Mouse (Mus musculus) midbrain, embryonic 15.5 days (tissue): ENCODE data around the gene Tmem100. TPM values are rescaled to one million over a fixed set of nuclear protein-coding genes. Genes with fewer than 3 reads are reported as not detected.

Source experiments
- ATAC-seq: fragments of 200-750 bp; cut with Nextera tagmentation; replicated peaks from 2 replicates; pipeline ENCODE4 v1.8.0; 2017; ENCODE audit warnings: moderate TSS enrichment
- H3K27ac ChIP-seq: fragments of 300-500 bp; sonication (generic); 2 replicates; pipeline ENCODE4 v1.5.1; 2015; ENCODE audit warnings: mild to moderate bottlenecking, inconsistent platforms
- H3K27me3 ChIP-seq: fragments of 300-500 bp; sonication (generic); replicated peaks from 2 replicates; pipeline ENCODE4 v1.6.1; 2015; ENCODE audit warnings: inconsistent platforms
- H3K36me3 ChIP-seq: fragments of 300-500 bp; sonication (generic); replicated peaks from 2 replicates; pipeline ENCODE4 v1.6.1; 2015; ENCODE audit warnings: inconsistent platforms
- H3K4me1 ChIP-seq: fragments of 300-500 bp; sonication (generic); 2 replicates; pipeline ENCODE4 v1.6.1; 2015; ENCODE audit warnings: inconsistent platforms
- H3K4me2 ChIP-seq: fragments of 300-500 bp; sonication (generic); 2 replicates; pipeline ENCODE4 v1.6.1; 2015; ENCODE audit warnings: inconsistent platforms, mild to moderate bottlenecking, moderate library complexity
- H3K4me3 ChIP-seq: fragments of 300-500 bp; sonication (generic); 2 replicates; pipeline ENCODE4 v1.5.1; 2015; ENCODE audit warnings: mild to moderate bottlenecking, inconsistent platforms
- H3K9ac ChIP-seq: fragments of 300-500 bp; sonication (generic); 2 replicates; pipeline ENCODE4 v1.6.1; 2015; ENCODE audit warnings: mild to moderate bottlenecking, inconsistent platforms
- H3K9me3 ChIP-seq: fragments of 300-500 bp; sonication (generic); 2 replicates; pipeline ENCODE4 v1.6.1; 2016; ENCODE audit warnings: inconsistent platforms
- WGBS: fragments of 180-500 bp; shearing (Covaris S2); methylation state at CpG from one replicate; pipeline ENCODE4 v1.1.7; 2015; ENCODE audit warnings: mixed read lengths; 5-methylcytosine and 5-hydroxymethylcytosine counted together
- polyA plus RNA-seq: library from polyadenylated mRNA; unstranded; fragments of >200 nt; fragmentation: Nextera tagmentation; extraction: Ambion mirVana; gene quantifications from 2 replicates; pipeline ENCODE4 v1.2.1, GENCODE M21; 2015

The Tmem100 gene
- polyA plus RNA-seq, 1 experiment from 2014 or later: 7.8 TPM

DNA sequence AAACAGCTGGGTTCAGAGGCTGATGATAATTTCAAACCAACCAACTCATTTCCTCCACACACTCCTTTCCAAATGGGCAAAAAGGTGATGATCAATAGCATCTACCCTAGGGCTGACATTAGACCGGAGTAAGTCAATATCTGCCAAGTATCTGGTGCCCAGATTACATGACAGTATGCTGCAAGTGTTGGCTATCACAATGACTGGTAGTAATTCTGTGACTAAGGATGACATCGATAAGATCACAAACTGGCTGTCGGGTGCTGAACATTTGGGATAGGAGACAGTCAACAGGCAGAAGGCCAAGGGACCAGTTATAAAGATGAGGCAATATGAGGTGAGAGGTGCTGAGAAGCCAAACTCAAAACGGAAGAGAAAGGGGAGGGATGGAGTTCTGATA lies 29.5 kb upstream of the Tmem100 start:
- ATAC-seq: no peak
- Histone ChIP-seq H3K9me3 (no peaks in the 10 kb centered on the region), H3K4me2 (no peak overlapping the region), H3K27me3 (no peaks in the 10 kb centered on the region), H3K36me3 (no peaks in the 10 kb centered on the region), H3K27ac (no peak overlapping the region), H3K4me1 (peaks cover 10% of the 10 kb centered on the region), H3K4me3 (no peak overlapping the region), H3K9ac (no peak overlapping the region)
- WGBS: 95% methylated on average over 4 of the region's 4 CpGs

DNA sequence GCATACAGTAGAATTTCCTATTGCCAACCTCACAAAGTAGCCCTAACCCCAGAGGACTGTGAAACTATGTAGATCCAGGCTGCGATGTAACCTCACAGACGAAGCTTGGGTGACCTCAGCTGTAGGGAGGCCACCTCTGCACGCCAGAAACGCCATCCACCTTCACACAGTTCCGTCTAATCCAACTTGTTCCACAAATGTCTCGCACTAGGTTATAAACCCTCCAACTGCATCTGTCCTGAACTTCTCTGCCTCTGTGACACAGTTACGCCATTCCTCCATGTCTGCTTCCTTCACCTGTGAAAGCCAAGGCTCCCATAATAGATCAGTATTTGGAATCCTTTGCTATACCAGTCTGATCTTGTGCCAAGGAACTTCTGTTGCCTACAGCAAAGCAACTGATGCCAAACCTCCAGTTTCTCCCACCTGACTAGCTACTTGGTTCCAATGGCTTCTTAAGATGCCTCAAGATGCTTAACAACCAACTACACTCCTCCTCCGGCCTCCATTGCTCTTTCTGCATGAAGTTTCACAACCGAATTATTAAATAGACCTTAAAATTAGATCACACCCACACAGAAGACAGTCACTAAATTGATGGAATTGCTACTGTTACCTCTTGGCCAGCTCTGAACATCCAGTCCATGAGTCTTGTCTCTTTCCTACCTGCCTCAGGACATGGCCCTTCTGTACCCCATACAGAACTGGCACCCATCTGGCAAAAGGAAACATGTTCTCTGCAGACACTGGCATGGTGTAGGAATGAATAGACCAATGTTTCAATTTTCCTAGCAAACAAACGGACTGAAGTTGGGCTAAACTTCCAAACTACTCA lies 28.5 kb upstream of the Tmem100 start:
- 84% methylated on average over 10 of the region's 10 CpGs for WGBS
- no peak overlapping the region for H3K27ac ChIP-seq
- no peak overlapping the region for H3K4me3 ChIP-seq
- H3K4me1 ChIP-seq: peaks cover 10% of the 10 kb centered on the region
- no peak overlapping the region for H3K9ac ChIP-seq
- no peaks in the 10 kb centered on the region for H3K36me3 ChIP-seq
- H3K9me3 ChIP-seq: no peaks in the 10 kb centered on the region
- no peaks in the 10 kb centered on the region for H3K27me3 ChIP-seq
- H3K4me2 ChIP-seq: peak overlapping the region; percentile 73; the same call in 1 of the 2 replicates
- ATAC-seq: no peak

DNA sequence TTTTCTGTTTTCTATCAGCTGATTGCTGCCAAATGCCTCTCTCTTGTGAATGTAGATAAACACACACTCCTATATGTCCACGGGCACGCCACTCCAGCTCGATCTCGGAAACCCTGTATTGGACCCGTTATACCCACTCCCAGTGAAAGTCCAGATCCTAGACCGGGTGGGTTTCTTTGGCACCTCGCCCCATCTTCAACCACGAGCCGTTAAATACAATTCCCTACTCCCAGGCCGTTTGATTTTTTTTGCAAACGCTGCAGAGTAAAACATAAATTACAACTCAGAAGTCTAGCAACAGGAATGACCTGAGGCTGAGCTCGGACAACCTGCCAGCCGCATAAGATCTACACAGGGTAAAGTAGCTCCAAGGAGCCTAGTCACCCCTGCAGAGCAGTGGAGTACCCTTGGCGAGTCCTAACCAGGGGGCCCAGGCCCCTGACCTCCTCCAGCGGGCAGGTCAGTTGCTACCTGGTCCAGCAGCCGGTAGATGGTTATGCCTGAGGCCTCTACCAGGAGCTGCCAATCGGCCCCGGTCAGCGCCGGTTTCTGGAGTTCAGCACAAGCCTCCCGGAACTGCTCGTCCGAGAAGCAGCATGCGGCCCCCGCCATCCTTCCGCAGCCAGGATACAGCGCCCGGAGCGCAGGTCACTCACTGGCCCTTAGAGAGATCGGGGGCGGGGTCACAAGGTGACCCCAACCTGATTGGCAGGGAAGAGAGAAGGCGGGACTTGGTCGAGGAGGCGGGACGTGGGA lies 27.7 kb upstream of the Tmem100 start, which contains the start of gene Pctp:
Gene Pctp (minus strand): TSS at position 664 of the 756 bp plus-strand sequence.
- Histone ChIP-seq H3K4me1 (peaks cover 10% of the 10 kb centered on the region), H3K4me3 (peak within 1 kb of the TSS; percentile 45), H3K9ac (peak within 1 kb of the TSS; percentile 32; the same call in 1 of the 2 replicates), H3K36me3 (no peaks in the 10 kb centered on the region), H3K9me3 (no peaks in the 10 kb centered on the region), H3K4me2 (peak within 1 kb of the TSS; percentile 73), H3K27ac (no peak within 1 kb of the TSS), H3K27me3 (no peaks in the 10 kb centered on the region)
- 13% methylated on average over 35 of the region's 35 CpGs for WGBS
- ATAC-seq: peak; percentile 80

DNA sequence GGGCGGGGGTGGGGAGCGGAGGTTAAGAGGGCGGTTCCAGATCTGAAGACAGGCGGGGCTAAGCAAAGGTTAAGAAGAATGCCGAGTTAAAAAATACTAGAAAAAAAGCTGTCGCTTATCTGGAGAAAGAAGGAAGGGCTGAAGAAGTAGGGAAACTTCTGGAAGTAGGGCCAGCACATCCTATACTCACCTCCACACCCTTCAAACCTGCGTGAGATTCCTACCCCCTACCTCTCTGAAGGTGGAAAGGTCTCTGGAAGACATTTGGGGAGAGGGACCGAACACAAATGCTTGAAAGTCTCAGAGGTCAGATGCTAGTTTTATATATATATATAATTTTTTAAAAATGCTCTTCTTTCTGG lies 27.2 kb upstream of the Tmem100 start:
- Histone ChIP-seq H3K27ac (no peak overlapping the region), H3K4me3 (peak overlapping the region; percentile 45), H3K4me2 (peak overlapping the region; percentile 73), H3K9ac (peak overlapping the region; percentile 32; the same call in 1 of the 2 replicates), H3K9me3 (no peaks in the 10 kb centered on the region), H3K27me3 (no peaks in the 10 kb centered on the region), H3K4me1 (peaks cover 10% of the 10 kb centered on the region), H3K36me3 (no peaks in the 10 kb centered on the region)
- peak; percentile 27; the same call in 1 of the 2 replicates for ATAC-seq
- 12% methylated on average over 8 of the region's 8 CpGs for WGBS

DNA sequence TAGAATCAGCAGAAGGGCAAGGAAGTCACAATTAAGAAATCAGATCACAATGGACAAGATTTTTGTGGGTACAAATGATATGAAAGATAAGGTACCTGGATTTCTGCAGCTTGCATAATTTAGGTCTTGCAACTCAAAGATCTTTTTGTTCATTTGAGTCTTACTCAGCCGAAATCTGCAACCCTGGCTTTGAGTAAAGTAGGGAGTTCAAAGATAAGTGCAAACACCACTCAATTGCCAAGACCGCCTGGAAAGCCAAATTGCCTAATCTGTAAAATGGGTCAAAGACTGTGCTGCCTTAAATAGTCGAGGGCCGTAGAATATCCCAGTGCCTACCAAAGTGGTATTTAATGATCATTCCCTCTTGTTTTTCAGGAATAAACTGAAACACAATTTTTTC lies 26.8 kb upstream of the Tmem100 start:
- H3K27me3 ChIP-seq: no peaks in the 10 kb centered on the region
- no peak overlapping the region for H3K4me3 ChIP-seq
- 91% methylated on average over 4 of the region's 4 CpGs for WGBS
- no peaks in the 10 kb centered on the region for H3K36me3 ChIP-seq
- no peak overlapping the region for H3K9ac ChIP-seq
- no peak for ATAC-seq
- H3K9me3 ChIP-seq: no peaks in the 10 kb centered on the region
- H3K4me1 ChIP-seq: peaks cover 10% of the 10 kb centered on the region
- H3K27ac ChIP-seq: no peak overlapping the region
- H3K4me2 ChIP-seq: peak overlapping the region; percentile 73; the same call in 1 of the 2 replicates

DNA sequence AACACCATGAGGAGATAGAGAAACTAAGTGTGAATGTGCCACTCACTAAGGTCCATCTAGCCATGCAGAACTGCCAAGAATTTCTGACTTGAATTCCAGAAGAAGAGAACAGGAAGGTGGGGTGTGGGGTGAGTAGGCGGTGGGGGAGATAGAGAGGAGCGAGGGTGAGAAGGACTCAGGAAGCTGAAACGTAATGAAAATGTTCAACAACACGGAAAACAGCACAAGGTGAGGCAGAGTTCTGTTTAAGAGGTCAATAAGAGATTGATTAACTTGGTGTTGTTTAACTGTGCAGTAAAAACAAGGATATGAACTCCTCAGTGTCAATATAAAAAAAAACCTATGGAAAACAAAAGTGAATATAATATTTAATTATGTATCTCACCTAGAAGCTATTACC lies 24.0 kb upstream of the Tmem100 start:
- no peak for ATAC-seq
- H3K36me3 ChIP-seq: no peaks in the 10 kb centered on the region
- H3K27ac ChIP-seq: no peak overlapping the region
- WGBS: 75% methylated on average over 4 of the region's 4 CpGs
- H3K27me3 ChIP-seq: no peaks in the 10 kb centered on the region
- no peak overlapping the region for H3K4me3 ChIP-seq
- H3K4me1 ChIP-seq: peaks cover 10% of the 10 kb centered on the region
- no peaks in the 10 kb centered on the region for H3K9me3 ChIP-seq
- no peak overlapping the region for H3K4me2 ChIP-seq
- H3K9ac ChIP-seq: no peak overlapping the region

DNA sequence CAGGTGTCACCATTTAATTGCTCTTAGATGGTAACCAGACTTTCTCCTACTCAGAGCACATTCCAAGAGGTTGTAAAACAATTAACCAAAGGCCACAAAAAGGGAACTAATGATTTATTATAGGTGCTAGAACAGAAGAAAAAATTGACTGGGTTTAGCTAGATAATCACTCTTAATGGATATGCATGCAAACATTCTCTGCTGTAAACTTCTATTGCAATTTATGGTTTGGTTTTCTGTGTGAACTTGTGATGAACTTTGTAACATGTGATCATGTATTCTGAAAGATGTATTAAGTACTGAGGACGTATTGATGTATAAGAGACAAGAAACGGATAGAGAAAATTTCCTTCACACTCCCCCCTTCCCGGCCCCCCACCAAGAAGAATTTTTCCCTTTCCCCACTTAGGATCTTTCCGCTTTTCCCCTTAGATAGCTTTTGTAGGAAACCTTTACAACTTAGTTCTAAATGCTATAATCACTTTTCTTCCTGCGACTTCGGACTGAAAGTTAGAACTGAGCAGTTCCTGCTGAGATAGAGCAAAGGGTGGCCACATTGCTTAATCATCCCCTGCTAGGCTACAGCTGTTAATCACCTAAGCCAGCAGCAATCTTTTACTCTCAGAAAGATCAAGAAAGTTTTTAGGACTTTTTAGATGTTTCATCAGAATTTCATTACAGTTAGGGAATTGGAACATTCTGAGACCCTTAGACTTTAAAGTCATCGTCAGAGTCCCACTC lies 22.2 kb upstream of the Tmem100 start:
- no peaks in the 10 kb centered on the region for H3K36me3 ChIP-seq
- H3K4me3 ChIP-seq: no peak overlapping the region
- H3K27me3 ChIP-seq: no peaks in the 10 kb centered on the region
- no peak for ATAC-seq
- H3K9ac ChIP-seq: no peak overlapping the region
- no peak overlapping the region for H3K27ac ChIP-seq
- WGBS: 44% methylated on average over 7 of the region's 7 CpGs
- no peak overlapping the region for H3K4me2 ChIP-seq
- no peaks in the 10 kb centered on the region for H3K9me3 ChIP-seq
- peaks cover under 1% of the 10 kb centered on the region; the same call in 1 of the 2 replicates for H3K4me1 ChIP-seq

DNA sequence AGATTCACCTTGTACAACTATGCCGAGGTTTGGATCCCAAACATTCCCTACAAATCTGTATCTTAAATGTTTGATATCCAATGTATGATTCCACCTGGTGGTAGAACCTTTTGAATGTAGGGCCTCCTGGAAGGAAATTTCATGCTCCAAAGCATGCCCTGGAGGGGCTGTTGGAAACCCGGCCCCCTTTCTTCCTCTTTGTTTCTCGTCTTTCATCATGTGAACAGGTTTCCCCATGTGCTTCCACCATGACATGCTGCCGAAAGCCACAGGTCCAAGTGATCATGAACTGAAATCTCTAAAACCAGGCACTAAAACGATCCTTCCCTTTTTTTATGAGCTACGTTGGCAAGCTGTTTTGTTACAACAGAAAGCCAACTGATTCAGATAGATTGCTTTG lies 16.5 kb upstream of the Tmem100 start:
- 90% methylated on average over 6 of the region's 6 CpGs for WGBS
- H3K36me3 ChIP-seq: no peaks in the 10 kb centered on the region
- H3K9ac ChIP-seq: no peak overlapping the region
- H3K27ac ChIP-seq: no peak overlapping the region
- no peaks in the 10 kb centered on the region for H3K27me3 ChIP-seq
- H3K9me3 ChIP-seq: no peaks in the 10 kb centered on the region
- no peak overlapping the region for H3K4me3 ChIP-seq
- no peak overlapping the region for H3K4me2 ChIP-seq
- no peak for ATAC-seq
- H3K4me1 ChIP-seq: no peaks in the 10 kb centered on the region

DNA sequence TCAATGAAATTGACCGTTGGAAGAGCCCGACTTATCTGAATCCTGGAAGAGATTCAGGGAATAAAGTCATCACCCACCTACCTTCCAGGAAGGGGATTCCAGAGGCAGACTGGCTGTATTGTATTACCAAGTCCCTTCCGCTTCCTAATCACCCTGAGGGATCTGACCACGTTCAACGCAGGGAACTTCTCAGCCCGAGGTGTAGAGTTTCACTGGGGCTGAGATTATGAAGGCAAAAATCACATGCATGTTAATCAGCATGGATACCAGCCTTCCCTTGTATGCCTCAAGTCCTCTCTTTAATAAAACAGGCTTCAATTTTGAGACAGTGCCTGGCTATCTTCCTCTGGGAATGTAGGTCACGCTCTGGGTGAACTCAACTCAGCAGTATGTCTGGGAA lies 14.9 kb upstream of the Tmem100 start:
- H3K4me1 ChIP-seq: no peaks in the 10 kb centered on the region
- 69% methylated on average over 7 of the region's 7 CpGs for WGBS
- no peak for ATAC-seq
- H3K9me3 ChIP-seq: no peaks in the 10 kb centered on the region
- H3K27ac ChIP-seq: no peak overlapping the region
- H3K9ac ChIP-seq: no peak overlapping the region
- no peaks in the 10 kb centered on the region for H3K27me3 ChIP-seq
- H3K36me3 ChIP-seq: no peaks in the 10 kb centered on the region
- no peak overlapping the region for H3K4me2 ChIP-seq
- no peak overlapping the region for H3K4me3 ChIP-seq

DNA sequence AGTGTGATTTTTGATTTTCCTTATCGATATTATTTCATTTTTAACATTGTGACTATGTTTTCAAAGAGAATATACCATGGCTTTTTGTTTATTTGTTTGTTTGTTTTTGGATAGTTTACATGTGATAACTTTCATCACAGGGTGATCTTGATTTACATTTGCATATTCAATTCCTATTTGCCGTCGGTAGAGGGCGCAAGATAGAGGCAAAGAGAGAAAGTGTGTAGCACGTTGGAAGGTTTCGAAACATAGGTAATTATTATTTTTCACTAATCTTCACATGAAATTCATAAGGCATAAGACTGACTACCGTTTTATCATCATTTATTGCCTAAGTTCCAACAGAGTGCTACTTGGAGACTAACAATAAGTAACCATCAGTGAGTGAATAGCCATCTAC lies 11.0 kb upstream of the Tmem100 start:
- H3K9ac ChIP-seq: no peak overlapping the region
- H3K9me3 ChIP-seq: no peaks in the 10 kb centered on the region
- no peak for ATAC-seq
- no peak overlapping the region for H3K4me3 ChIP-seq
- H3K27ac ChIP-seq: no peak overlapping the region
- no peaks in the 10 kb centered on the region for H3K4me1 ChIP-seq
- H3K27me3 ChIP-seq: no peaks in the 10 kb centered on the region
- no peak overlapping the region for H3K4me2 ChIP-seq
- 19% methylated on average over 7 of the region's 7 CpGs for WGBS
- no peaks in the 10 kb centered on the region for H3K36me3 ChIP-seq

DNA sequence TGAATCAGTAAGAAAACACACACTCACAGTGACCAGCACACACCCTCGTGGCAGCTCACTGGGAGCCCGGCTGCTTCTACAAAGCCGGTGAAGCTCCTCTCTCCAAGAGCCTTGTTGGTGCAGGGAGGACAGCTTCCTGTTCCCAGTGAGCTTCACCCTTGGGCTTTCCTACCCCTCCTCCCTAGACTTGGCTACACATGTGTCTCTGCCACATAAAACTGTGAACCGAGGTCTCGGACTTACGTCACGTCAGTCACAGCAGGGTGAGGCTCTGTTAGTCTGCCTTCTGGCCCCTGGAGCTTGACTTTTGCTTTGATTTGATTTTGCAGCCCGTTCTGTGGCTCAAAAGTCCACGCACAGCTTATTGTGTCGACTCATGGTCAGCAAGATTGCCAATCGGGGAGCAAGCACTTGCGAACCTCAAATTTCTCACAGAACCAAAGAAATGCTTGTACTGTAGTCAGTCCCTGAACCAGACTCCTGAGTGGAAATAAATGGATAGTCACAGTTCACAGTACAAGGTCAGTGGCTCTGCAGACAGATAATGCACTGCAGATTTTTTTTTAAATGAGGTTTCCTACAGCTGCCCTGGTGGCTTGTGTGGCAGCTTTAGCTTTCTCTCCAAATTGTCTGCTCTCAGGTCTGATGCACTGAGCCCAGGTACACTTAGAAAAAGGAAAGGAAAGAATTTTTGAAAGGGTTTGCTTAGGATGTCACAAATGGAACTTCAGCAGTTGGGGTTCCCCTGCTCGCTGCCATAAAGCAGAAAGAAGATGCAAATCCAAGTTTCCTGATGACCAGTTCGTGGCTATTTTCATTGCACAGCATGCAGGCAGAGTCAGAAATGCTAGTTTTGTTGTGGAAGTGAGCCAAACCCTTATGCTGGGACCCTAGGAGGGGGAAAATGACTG lies 4.0 kb upstream of the Tmem100 start:
- peaks cover 13% of the 10 kb centered on the region for H3K4me1 ChIP-seq
- no peaks in the 10 kb centered on the region for H3K36me3 ChIP-seq
- no peak overlapping the region for H3K9ac ChIP-seq
- 66% methylated on average over 14 of the region's 14 CpGs for WGBS
- H3K4me2 ChIP-seq: no peak overlapping the region
- H3K9me3 ChIP-seq: no peaks in the 10 kb centered on the region
- no peak for ATAC-seq
- no peak overlapping the region for H3K27ac ChIP-seq
- peaks cover 8% of the 10 kb centered on the region; the same call in 1 of the 2 replicates for H3K27me3 ChIP-seq
- H3K4me3 ChIP-seq: no peak overlapping the region
